Mouse (Mus musculus) 3134 (cell line): ENCODE measurements around the gene Sertad1.

Source experiments
- DNase-seq: peaks from one replicate; pipeline ENCODE4 v3.0.0-alpha.2; 2011; ENCODE audit warnings: low spot score; ENCODE audit not compliant: insufficient read length; ENCODE audit errors: extremely low read depth

Gene Sertad1

GRCm38 (mm10) chr7:27537998-27538397 lies 51.3 kb downstream of the Sertad1 start:
- DNase-seq: no peak

- DNase-seq: no peak
These were observed 52.1 kb downstream of the Sertad1 start for GRCm38 (mm10) chr7:27538797-27539196.
